Mouse (Mus musculus): ENCODE results near the gene Tgds. TPM values are rescaled to one million over a fixed set of nuclear protein-coding genes. Genes with fewer than 3 reads are reported as not detected.
"Not testable (repeated sequence)": the region's sequence is repeated elsewhere in the genome, so short reads cannot be mapped to it uniquely, and the experiment has no call there.

Tgds gene
- 10 to 100 TPM; 10.0 to 12.9 (median 11.3) TPM for total RNA-seq (2022)

- DNase-seq (ENCODE audit: low spot score in 2 of 2), result peak; percentile 98 to 99
These were observed at the start of gene Tgds for GRCm38 (mm10) chr14:118132642-118132977. Tgds (minus strand) TSS chr14:118132755.

GRCm38 (mm10) chr14:118180711-118181177, 48.2 kb upstream of the Tgds start:
- no peak for DNase-seq (ENCODE audit: low spot score in 2 of 2)

GRCm38 (mm10) chr14:118180117-118180557, 47.6 kb upstream of the Tgds start:
- DNase-seq (ENCODE audit: low spot score in 2 of 2), result no peak

GRCm38 (mm10) chr14:118179701-118180100, 47.1 kb upstream of the Tgds start:
- no peak for DNase-seq (ENCODE audit: low spot score in 2 of 2)

GRCm38 (mm10) chr14:118179251-118179650, 46.7 kb upstream of the Tgds start:
- no peak for DNase-seq (ENCODE audit: low spot score in 2 of 2)

- no peak for DNase-seq (ENCODE audit: low spot score in 2 of 2)
These were observed 43.1 kb upstream of the Tgds start for GRCm38 (mm10) chr14:118175694-118176085.

- no peak for DNase-seq (ENCODE audit: low spot score in 2 of 2)
These were observed 42.6 kb upstream of the Tgds start for GRCm38 (mm10) chr14:118175071-118175693.

GRCm38 (mm10) chr14:118173590-118174203, 41.1 kb upstream of the Tgds start:
- no peak for DNase-seq (ENCODE audit: low spot score in 2 of 2)

- no peak for DNase-seq (ENCODE audit: low spot score in 2 of 2)
These were observed 36.2 kb upstream of the Tgds start for GRCm38 (mm10) chr14:118168776-118169175.

GRCm38 (mm10) chr14:118162640-118163039, 30.1 kb upstream of the Tgds start:
- no peak for DNase-seq (ENCODE audit: low spot score in 2 of 2)

GRCm38 (mm10) chr14:118161751-118162150, 29.2 kb upstream of the Tgds start:
- DNase-seq (ENCODE audit: low spot score in 2 of 2), result no peak

GRCm38 (mm10) chr14:118157146-118157545, 24.6 kb upstream of the Tgds start:
- peak in 1 of 2 experiments; percentile 71 for DNase-seq (ENCODE audit: low spot score in 2 of 2)

- no peak for DNase-seq (ENCODE audit: low spot score in 2 of 2)
These were observed 24.2 kb upstream of the Tgds start for GRCm38 (mm10) chr14:118156740-118157139.

- not testable (repeated sequence) for DNase-seq (ENCODE audit: low spot score in 2 of 2)
These were observed 23.5 kb upstream of the Tgds start for GRCm38 (mm10) chr14:118156056-118156455.

GRCm38 (mm10) chr14:118152294-118152651, 19.7 kb upstream of the Tgds start:
- no peak for DNase-seq (ENCODE audit: low spot score in 2 of 2)

GRCm38 (mm10) chr14:118151651-118152293, 19.2 kb upstream of the Tgds start:
- DNase-seq (ENCODE audit: low spot score in 2 of 2), result no peak

GRCm38 (mm10) chr14:118150656-118151551, 18.3 kb upstream of the Tgds start:
- no peak for DNase-seq (ENCODE audit: low spot score in 2 of 2)

GRCm38 (mm10) chr14:118148554-118148953, 16.0 kb upstream of the Tgds start:
- no peak for DNase-seq (ENCODE audit: low spot score in 2 of 2)

- DNase-seq (ENCODE audit: low spot score in 2 of 2), result no peak
These were observed 15.5 kb upstream of the Tgds start for GRCm38 (mm10) chr14:118148046-118148445.

- DNase-seq (ENCODE audit: low spot score in 2 of 2), result no peak
These were observed 9.7 kb upstream of the Tgds start for GRCm38 (mm10) chr14:118142283-118142682.

- DNase-seq (ENCODE audit: low spot score in 2 of 2), result no peak
These were observed 4.9 kb upstream of the Tgds start for GRCm38 (mm10) chr14:118137487-118137886.

Measured in layer of hippocampus, adult 8-10 months (tissue).